Mouse (Mus musculus) liver, embryonic 12.5 days (tissue): ENCODE data around the gene Spo11. TPM values are rescaled to one million over a fixed set of nuclear protein-coding genes. Genes with fewer than 3 reads are reported as not detected.

Experiments used
- ATAC-seq: fragments of 200-750 bp; cut with Nextera tagmentation; 2 replicates; pipeline ENCODE4 v1.8.0; 2017; ENCODE audit warnings: moderate number of reproducible peaks, mild to moderate bottlenecking, moderate library complexity
- H3K27ac ChIP-seq: fragments of 300-500 bp; sonication (generic); 2 replicates; pipeline ENCODE4 v1.5.1; 2016; ENCODE audit warnings: mild to moderate bottlenecking
- H3K27me3 ChIP-seq: fragments of 300-500 bp; sonication (generic); replicated peaks from 2 replicates; pipeline ENCODE4 v1.6.1; 2016; ENCODE audit warnings: mild to moderate bottlenecking, moderate library complexity
- H3K36me3 ChIP-seq: fragments of 300-500 bp; sonication (generic); 2 replicates; pipeline ENCODE4 v1.6.1; 2016; ENCODE audit warnings: mild to moderate bottlenecking, moderate library complexity
- H3K4me1 ChIP-seq: fragments of 300-500 bp; sonication (generic); 2 replicates; pipeline ENCODE4 v1.6.1; 2016
- H3K4me2 ChIP-seq: fragments of 300-500 bp; sonication (generic); 2 replicates; pipeline ENCODE4 v1.6.1; 2016; ENCODE audit warnings: mild to moderate bottlenecking, moderate library complexity
- H3K4me3 ChIP-seq: fragments of 300-500 bp; sonication (generic); 2 replicates; pipeline ENCODE4 v1.5.1; 2016; ENCODE audit warnings: mild to moderate bottlenecking, moderate library complexity
- H3K9ac ChIP-seq: fragments of 300-500 bp; sonication (generic); 2 replicates; pipeline ENCODE4 v1.6.1; 2016; ENCODE audit warnings: mild to moderate bottlenecking, moderate library complexity
- H3K9me3 ChIP-seq: fragments of 300-500 bp; sonication (generic); replicated peaks from 2 replicates; pipeline ENCODE4 v1.6.1; 2016; ENCODE audit warnings: mild to moderate bottlenecking, moderate library complexity
- WGBS: fragments of 180-500 bp; shearing (Covaris S2); methylation state at CpG from one replicate; pipeline ENCODE4 v1.1.7; 2016; ENCODE audit not compliant: insufficient replicate concordance; 5-methylcytosine and 5-hydroxymethylcytosine counted together
- polyA plus RNA-seq: library from polyadenylated mRNA; unstranded; fragments of >200 nt; fragmentation: Nextera tagmentation; extraction: Ambion mirVana; gene quantifications from 2 replicates; pipeline ENCODE4 v1.2.1, GENCODE M21; 2016

Gene Spo11
- polyA plus RNA-seq, 1 experiment from 2014 or later, result 0.10 TPM

DNA sequence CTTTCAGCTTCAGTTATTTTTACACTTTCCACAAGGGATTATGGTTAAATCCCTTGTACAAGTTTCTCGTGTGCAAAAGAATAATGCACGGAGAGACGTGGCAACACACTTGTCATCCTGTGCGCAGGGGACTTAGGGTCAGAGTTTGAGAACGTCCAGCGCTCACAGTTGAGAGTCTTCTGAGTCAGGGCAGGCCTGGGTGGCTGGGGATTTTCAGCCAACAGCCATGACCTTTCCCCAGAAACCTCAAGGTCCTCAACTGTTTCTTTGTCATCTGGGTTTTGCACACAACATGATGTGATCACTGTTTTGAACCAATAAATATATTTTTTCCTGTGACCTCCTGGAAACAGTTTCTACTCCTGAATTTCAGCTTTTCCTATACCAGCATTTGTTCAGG lies 12.7 kb downstream of the Spo11 start:
- no peak overlapping the region for H3K4me2 ChIP-seq
- ATAC-seq, result no peak
- no peak overlapping the region for H3K9ac ChIP-seq
- H3K27ac ChIP-seq, result no peak overlapping the region
- H3K4me3 ChIP-seq, result no peak overlapping the region
- no peaks in the 10 kb centered on the region for H3K36me3 ChIP-seq
- WGBS, result 70% methylated on average over 6 of the region's 6 CpGs
- no peaks in the 10 kb centered on the region for H3K4me1 ChIP-seq
- H3K9me3 ChIP-seq, result no peaks in the 10 kb centered on the region
- H3K27me3 ChIP-seq, result peaks cover 28% of the 10 kb centered on the region; the same call in 1 of the 2 replicates

DNA sequence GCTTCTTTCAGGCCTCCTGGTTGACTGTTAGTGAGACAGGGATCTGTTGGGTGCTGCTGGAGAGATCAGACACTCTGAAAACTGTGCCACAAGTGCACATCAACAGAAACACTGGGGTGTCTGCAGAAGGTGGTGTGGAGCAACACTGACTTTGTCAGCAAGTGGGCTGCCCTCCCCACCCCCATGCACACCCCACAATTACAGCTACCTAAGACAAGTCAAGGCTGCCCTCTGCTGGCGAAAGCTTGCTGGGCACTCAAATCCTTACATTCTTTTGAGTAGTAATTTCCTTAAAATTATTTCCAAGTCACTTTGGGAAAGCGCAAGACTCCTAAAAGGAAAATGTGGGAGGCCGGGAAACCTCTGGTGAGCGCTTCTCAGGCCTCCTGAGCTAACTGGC lies 18.7 kb downstream of the Spo11 start:
- Histone ChIP-seq H3K9me3 (no peaks in the 10 kb centered on the region), H3K27ac (no peak overlapping the region), H3K9ac (no peak overlapping the region), H3K4me3 (no peak overlapping the region), H3K4me1 (peaks cover 8% of the 10 kb centered on the region), H3K4me2 (no peak overlapping the region), H3K27me3 (peaks cover 14% of the 10 kb centered on the region; the same call in 1 of the 2 replicates), H3K36me3 (no peaks in the 10 kb centered on the region)
- 8% methylated on average over 4 of the region's 4 CpGs for WGBS
- ATAC-seq, result no peak

DNA sequence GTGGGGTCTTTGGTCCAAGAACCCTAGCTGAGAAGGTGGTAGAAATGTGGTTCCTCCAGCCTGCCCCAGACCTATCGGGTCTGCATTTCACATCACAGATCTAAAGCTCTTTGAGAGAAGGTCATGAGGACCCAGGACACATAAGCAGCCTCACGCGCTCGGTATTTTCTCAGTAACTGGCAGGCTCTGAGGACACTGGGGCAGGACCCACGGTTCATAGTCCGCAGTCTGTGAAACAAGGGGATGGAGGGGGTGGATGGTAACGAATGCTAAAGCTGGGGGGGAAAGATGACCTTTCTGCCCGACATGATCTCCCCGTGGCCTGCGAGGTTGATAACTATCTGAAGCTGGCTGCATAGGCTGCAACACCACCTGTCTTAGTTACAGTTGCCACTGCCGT lies 20.2 kb downstream of the Spo11 start:
- Histone ChIP-seq H3K27ac (no peak overlapping the region), H3K9ac (no peak overlapping the region), H3K9me3 (no peaks in the 10 kb centered on the region), H3K4me1 (peaks cover 24% of the 10 kb centered on the region), H3K4me2 (no peak overlapping the region), H3K4me3 (no peak overlapping the region), H3K36me3 (peaks cover 14% of the 10 kb centered on the region), H3K27me3 (peaks cover 10% of the 10 kb centered on the region; the same call in 1 of the 2 replicates)
- ATAC-seq, result no peak
- 45% methylated on average over 11 of the region's 11 CpGs for WGBS

- Histone ChIP-seq H3K9me3 (no peaks in the 10 kb centered on the region), H3K27me3 (peaks cover 10% of the 10 kb centered on the region; the same call in 1 of the 2 replicates), H3K36me3 (peaks cover 21% of the 10 kb centered on the region), H3K4me1 (peaks cover 26% of the 10 kb centered on the region), H3K4me2 (no peak overlapping the region), H3K9ac (no peak overlapping the region), H3K4me3 (no peak overlapping the region), H3K27ac (no peak overlapping the region)
- ATAC-seq, result no peak
- WGBS, result 56% methylated on average over 7 of the region's 7 CpGs
Observed at GRCm38 (mm10) chr2:172998478-172998877, 21.0 kb downstream of the Spo11 start.

GRCm38 (mm10) chr2:172999630-173000284 lies 22.3 kb downstream of the Spo11 start, which contains the start of gene Rae1:
Gene Rae1 (plus strand): TSS chr2:173000117.
- Histone ChIP-seq H3K4me1 (peaks cover 32% of the 10 kb centered on the region), H3K27me3 (peaks cover 10% of the 10 kb centered on the region; the same call in 1 of the 2 replicates), H3K9me3 (no peaks in the 10 kb centered on the region), H3K27ac (peak within 1 kb of the TSS; percentile 100), H3K36me3 (peaks cover 34% of the 10 kb centered on the region), H3K4me3 (peak within 1 kb of the TSS; percentile 93), H3K4me2 (peak within 1 kb of the TSS; percentile 78), H3K9ac (peak within 1 kb of the TSS; percentile 94)
- peak; percentile 94 for ATAC-seq
- under 1% methylated on average over 45 of the region's 45 CpGs for WGBS

DNA sequence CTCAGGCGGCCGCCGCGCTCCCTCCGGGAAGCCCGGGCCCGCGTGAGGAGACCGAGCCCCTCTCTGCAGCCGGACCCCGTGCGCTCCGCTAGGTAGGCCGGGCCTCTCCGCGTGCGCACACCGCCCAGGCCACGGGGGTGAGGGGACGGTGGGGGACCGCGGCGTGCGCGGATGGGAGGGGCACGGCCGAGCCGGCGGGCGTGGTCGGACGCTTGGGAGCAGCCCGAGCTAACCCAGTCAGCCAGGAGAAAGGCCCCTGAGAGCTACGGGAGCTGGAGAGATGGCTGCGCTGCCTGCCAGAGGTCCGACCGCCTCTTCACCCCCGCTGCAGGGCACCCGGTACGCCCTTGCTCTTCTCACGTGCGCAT lies 22.8 kb downstream of the Spo11 start:
- Histone ChIP-seq H3K4me3 (peak overlapping the region; percentile 93), H3K4me1 (peaks cover 35% of the 10 kb centered on the region), H3K9me3 (no peaks in the 10 kb centered on the region), H3K4me2 (peak overlapping the region; percentile 78), H3K9ac (peak overlapping the region; percentile 94), H3K27ac (peak overlapping the region; percentile 100), H3K27me3 (peaks cover 10% of the 10 kb centered on the region; the same call in 1 of the 2 replicates), H3K36me3 (peaks cover 39% of the 10 kb centered on the region)
- WGBS, result under 1% methylated on average over 41 of the region's 42 CpGs
- peak; percentile 93 for ATAC-seq

- Histone ChIP-seq H3K9me3 (no peaks in the 10 kb centered on the region), H3K36me3 (peaks cover 45% of the 10 kb centered on the region), H3K4me3 (peak overlapping the region; percentile 93), H3K4me2 (peak overlapping the region; percentile 78), H3K27ac (peak overlapping the region; percentile 100), H3K27me3 (peaks cover 10% of the 10 kb centered on the region; the same call in 1 of the 2 replicates), H3K9ac (peak overlapping the region; percentile 94), H3K4me1 (peaks cover 39% of the 10 kb centered on the region)
- ATAC-seq, result no peak
- WGBS, result 13% methylated on average over 8 of the region's 8 CpGs
Observed at GRCm38 (mm10) chr2:173000921-173001320, 23.4 kb downstream of the Spo11 start.

GRCm38 (mm10) chr2:173003737-173004136 lies 26.2 kb downstream of the Spo11 start:
- peaks cover 39% of the 10 kb centered on the region for H3K4me1 ChIP-seq
- WGBS, result 90% methylated on average over 8 of the region's 8 CpGs
- no peaks in the 10 kb centered on the region for H3K9me3 ChIP-seq
- no peak overlapping the region for H3K4me2 ChIP-seq
- no peak for ATAC-seq
- H3K27ac ChIP-seq, result no peak overlapping the region
- peaks cover 73% of the 10 kb centered on the region for H3K36me3 ChIP-seq
- no peak overlapping the region for H3K9ac ChIP-seq
- no peaks in the 10 kb centered on the region; the same call in 1 of the 2 replicates for H3K27me3 ChIP-seq
- no peak overlapping the region for H3K4me3 ChIP-seq

GRCm38 (mm10) chr2:173010220-173010717 lies 32.8 kb downstream of the Spo11 start:
- Histone ChIP-seq H3K27me3 (no peaks in the 10 kb centered on the region), H3K4me1 (peaks cover 6% of the 10 kb centered on the region), H3K9ac (no peak overlapping the region), H3K4me2 (no peak overlapping the region), H3K4me3 (no peak overlapping the region), H3K36me3 (peaks cover 99% of the 10 kb centered on the region), H3K27ac (no peak overlapping the region), H3K9me3 (no peaks in the 10 kb centered on the region)
- ATAC-seq, result no peak
- 72% methylated on average over 3 of the region's 3 CpGs for WGBS

- Histone ChIP-seq H3K4me2 (no peak overlapping the region), H3K27ac (no peak overlapping the region), H3K4me3 (no peak overlapping the region), H3K9ac (no peak overlapping the region), H3K36me3 (peaks cover 100% of the 10 kb centered on the region), H3K27me3 (no peaks in the 10 kb centered on the region), H3K9me3 (no peaks in the 10 kb centered on the region), H3K4me1 (peaks cover 3% of the 10 kb centered on the region; the same call in 1 of the 2 replicates)
- WGBS, result 88% methylated on average over 8 of the region's 8 CpGs
- no peak for ATAC-seq
Observed at GRCm38 (mm10) chr2:173011440-173011839, 33.9 kb downstream of the Spo11 start.

- H3K9me3 ChIP-seq, result no peaks in the 10 kb centered on the region
- 0 out of 2 replicates have a peak overlapping the region, but pooled peaks have one; percentile 3 for H3K27ac ChIP-seq
- H3K9ac ChIP-seq, result no peak overlapping the region
- WGBS, result 59% methylated on average over 7 of the region's 7 CpGs
- no peak for ATAC-seq
- H3K27me3 ChIP-seq, result no peaks in the 10 kb centered on the region
- H3K4me3 ChIP-seq, result no peak overlapping the region
- no peak overlapping the region for H3K4me2 ChIP-seq
- H3K4me1 ChIP-seq, result peaks cover 36% of the 10 kb centered on the region
- peaks cover 66% of the 10 kb centered on the region for H3K36me3 ChIP-seq
Observed at GRCm38 (mm10) chr2:173014741-173015287, 37.3 kb downstream of the Spo11 start.

GRCm38 (mm10) chr2:173017940-173018339 lies 40.4 kb downstream of the Spo11 start:
- H3K4me2 ChIP-seq, result peak overlapping the region; percentile 91
- H3K4me1 ChIP-seq, result peaks cover 55% of the 10 kb centered on the region
- no peaks in the 10 kb centered on the region for H3K27me3 ChIP-seq
- H3K27ac ChIP-seq, result peak overlapping the region; percentile 23
- H3K9ac ChIP-seq, result peak overlapping the region; percentile 97; the same call in 1 of the 2 replicates
- ATAC-seq, result no peak
- no peaks in the 10 kb centered on the region for H3K9me3 ChIP-seq
- H3K4me3 ChIP-seq, result no peak overlapping the region
- peaks cover 40% of the 10 kb centered on the region for H3K36me3 ChIP-seq
- WGBS, result 15% methylated on average over 6 of the region's 6 CpGs
